In genomic region chr9:61830236-61830635, GRCm38 (mm10) we compare ENCODE assay signal across 8 mouse cellular contexts.
DNase-seq lines count a peak whose midpoint lies in the region; ATAC-seq lines count a peak whose summit lies in the region.

No protein-coding gene starts in this region.

- no peaks in the 10 kb centered on the region for H3K9me3 ChIP-seq in heart, embryonic 11.5 days (replicated peaks; ENCODE audit: control insufficient read depth, low read length)

- 65% methylated on average over 7 of the region's 7 CpGs for WGBS in heart, embryonic 11.5 days (ENCODE audit: insufficient replicate concordance)

- H3K27ac ChIP-seq in heart, embryonic 11.5 days (ENCODE audit: low read depth, low read length), result no peak overlapping the region

- H3K36me3 ChIP-seq in heart, embryonic 11.5 days (ENCODE audit: control insufficient read depth, insufficient read depth, low read length), result no peaks in the 10 kb centered on the region

- no peak overlapping the region for H3K9ac ChIP-seq in heart, embryonic 11.5 days (ENCODE audit: low read depth, low read length)

- H3K27me3 ChIP-seq in heart, embryonic 11.5 days (ENCODE audit: control insufficient read depth, insufficient read depth, low read length), result peaks cover 6% of the 10 kb centered on the region; the same call in 1 of the 2 replicates

- no peak overlapping the region for H3K4me3 ChIP-seq in heart, embryonic 11.5 days (ENCODE audit: low read depth, low read length)

- no peak overlapping the region for H3K4me2 ChIP-seq in heart, embryonic 11.5 days

- no peaks in the 10 kb centered on the region for H3K4me1 ChIP-seq in heart, embryonic 11.5 days (ENCODE audit: control insufficient read depth, insufficient read depth, low read length)

- peak; percentile 91 for DNase-seq in heart, adult 11 months
- DNase-seq in adrenal gland, adult 2 months, result peak; percentile 84
- DNase-seq in embryo, embryonic 9.5 days (ENCODE audit: extremely low spot score), result peak; percentile 11
- DNase-seq in layer of hippocampus, postnatal 36 days, result peak; percentile 83 to 86
- DNase-seq in monocyte, adult 2 months (ENCODE audit: low read depth in 1 of 2, low spot score in 2 of 2), result peak; percentile 8 to 15
- peak; percentile 40 to 80 for DNase-seq in spleen, postnatal 10 days (ENCODE audit: low spot score in 2 of 2)

- no peak for ATAC-seq in heart, embryonic 11.5 days (replicated peaks; ENCODE audit: insufficient number of reproducible peaks, low FRiP score, low TSS enrichment)
- peak; percentile 80 to 90 for ATAC-seq in hematopoietic stem cell, adult 5-6 weeks (replicated peaks in 1 of 2; ENCODE audit: insufficient read depth in 1 of 2, low FRiP score in 2 of 2, low TSS enrichment in 1 of 2, low read depth in 1 of 2, poor library complexity in 2 of 2, severe bottlenecking in 2 of 2)

Comparison
In these comparisons a context has a peak if more than half of its experiments do, and no peak if none do; other contexts are left out.
1. DNase-seq: peak in every context shown above with its lines; median percentile 91 in heart, adult 11 months; 84 in layer of hippocampus, postnatal 36 days; 84 in adrenal gland, adult 2 months; 60 in spleen, postnatal 10 days; 12 in monocyte, adult 2 months; 11 in embryo, embryonic 9.5 days.